Mouse (Mus musculus): ENCODE data around the gene Gsk3b.

Gene Gsk3b

DNA sequence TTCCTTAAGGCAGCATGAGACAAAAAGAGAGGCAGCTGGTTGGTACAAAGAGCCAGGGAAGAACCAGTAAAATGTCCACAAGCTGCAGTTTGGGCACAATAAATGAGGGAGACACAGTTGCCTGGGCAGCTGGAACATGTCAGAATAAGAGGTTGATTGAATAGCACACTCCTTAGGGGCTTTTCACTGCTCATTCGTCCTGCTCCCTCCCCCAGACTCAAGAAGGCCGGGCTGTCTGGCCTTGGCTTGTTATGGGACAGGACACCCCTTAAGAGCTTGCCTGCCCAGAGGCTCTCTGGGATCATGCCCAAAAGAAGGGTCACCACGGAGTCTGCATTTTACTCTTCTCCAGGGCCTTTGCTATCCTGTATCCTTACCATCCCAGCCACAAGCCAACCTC lies 194.5 kb downstream of the Gsk3b start:
- no peak for DNase-seq (ENCODE audit: low spot score)

DNA sequence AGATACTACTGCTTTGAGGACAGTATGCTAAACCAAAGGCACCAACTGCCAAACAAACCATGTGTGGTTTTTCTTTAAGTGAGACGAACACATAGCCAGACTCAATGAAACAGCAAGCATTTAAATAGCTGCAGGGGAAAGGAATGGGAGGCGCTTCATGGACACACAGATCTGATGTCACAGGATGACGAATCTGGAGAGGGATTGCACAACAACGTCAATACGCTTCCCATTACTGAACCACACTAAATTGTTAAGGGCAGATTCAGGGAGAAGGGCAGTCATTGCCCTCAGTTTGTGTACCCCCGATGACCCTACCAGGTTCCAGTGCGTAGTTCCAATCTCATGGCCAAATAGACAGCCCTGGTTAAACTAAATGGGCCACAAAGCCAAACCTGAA lies 197.0 kb downstream of the Gsk3b start:
- no peak for DNase-seq (ENCODE audit: low spot score)

DNA sequence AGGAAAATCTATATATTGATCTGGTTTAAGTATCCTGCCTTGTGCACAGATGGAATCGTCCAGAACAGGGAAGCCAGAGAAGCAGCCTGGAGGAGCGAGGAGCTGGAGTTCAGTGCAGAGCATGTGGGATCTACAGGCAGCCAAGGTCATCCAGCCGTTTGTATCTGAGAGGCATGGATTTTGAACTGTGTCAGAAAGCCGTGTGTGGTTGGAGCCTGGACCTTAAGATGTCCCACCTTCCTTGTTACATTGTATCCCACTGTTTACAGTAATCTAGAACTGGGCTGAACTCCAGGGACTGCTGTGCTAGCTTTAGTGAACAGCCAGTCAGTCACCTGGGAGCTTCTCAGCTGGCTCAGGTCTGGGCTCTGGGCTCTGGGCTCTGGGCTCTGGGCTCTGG lies 197.7 kb downstream of the Gsk3b start:
- peak; percentile 61 for DNase-seq (ENCODE audit: low spot score)

DNA sequence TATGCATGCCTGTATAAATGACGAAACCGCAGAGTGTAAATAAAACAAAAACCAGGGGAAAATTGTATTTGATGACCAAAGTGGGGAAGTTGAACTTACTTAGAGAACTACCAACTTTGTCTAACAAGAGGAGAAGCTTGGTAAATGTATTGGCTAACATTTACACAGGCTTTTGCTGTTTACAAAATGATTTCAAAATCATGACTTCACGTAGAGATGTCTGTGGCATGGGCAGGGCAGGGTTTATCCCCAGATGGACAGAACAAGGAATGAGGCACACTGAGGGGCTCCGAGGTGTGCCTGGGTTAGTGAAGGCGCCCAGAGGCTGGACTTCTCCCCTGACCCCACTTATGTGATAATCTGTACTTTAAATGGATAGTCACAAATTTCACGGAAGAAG lies 198.6 kb downstream of the Gsk3b start:
- DNase-seq (ENCODE audit: low spot score) = no peak

DNA sequence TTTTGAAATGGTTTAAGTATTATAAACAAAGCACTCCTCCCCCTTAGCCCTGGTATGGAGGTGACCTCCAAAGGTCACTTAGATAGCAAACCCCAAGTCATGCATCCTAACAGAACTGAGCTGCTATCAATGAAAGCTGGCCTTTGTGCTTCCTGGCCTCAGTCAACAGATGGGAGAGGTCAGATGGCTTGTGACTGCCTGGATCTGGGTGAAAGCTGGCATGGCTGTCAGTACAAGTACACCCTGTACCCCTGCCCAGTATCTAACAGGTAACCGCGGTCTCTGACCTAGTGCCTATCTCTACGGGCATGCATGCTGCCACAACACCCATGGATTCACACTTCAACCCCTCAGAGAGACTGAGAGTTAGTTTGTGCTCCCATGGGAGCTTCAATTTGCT lies 199.0 kb downstream of the Gsk3b start:
- no peak for DNase-seq (ENCODE audit: low spot score)

DNA sequence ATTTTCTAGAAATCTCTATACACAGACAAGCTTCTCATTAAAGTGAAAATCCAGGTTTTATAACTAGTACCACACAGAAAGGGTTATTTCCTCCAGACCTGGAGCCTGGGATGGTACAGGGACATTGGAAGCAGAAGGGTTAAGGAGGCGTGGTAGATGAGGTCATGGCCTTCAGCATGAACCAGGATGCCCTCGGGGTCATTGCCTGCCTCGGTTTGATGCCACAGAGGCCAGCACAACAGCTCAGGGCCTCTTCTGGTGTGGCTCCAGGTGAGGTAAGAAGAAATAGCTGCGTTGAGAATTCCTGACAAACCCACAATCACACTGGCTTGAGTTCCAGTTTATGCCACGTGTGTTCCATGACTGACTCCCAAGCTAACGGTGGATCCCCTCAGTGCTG lies 200.1 kb downstream of the Gsk3b start:
- no peak for DNase-seq (ENCODE audit: low spot score)

DNA sequence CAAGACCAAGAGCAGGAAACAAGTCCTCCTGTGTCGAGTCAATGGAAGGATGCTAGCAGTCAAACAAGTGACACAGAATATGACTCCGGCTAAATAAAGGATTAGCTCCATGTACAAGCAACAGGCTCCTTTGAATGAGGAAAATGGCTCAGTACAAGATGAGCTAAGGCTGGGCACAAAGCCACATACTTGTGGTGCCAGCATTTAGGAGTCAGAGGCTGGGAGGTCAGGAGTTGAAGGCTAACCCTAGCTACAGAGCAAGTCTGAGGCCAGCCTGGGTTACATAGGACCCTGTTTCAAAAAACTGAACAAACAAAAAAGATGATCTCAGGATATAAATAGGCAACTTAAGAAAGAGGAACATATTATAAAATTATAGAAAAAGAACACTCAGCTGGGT lies 201.3 kb downstream of the Gsk3b start:
- DNase-seq (ENCODE audit: low spot score) = no peak

DNA sequence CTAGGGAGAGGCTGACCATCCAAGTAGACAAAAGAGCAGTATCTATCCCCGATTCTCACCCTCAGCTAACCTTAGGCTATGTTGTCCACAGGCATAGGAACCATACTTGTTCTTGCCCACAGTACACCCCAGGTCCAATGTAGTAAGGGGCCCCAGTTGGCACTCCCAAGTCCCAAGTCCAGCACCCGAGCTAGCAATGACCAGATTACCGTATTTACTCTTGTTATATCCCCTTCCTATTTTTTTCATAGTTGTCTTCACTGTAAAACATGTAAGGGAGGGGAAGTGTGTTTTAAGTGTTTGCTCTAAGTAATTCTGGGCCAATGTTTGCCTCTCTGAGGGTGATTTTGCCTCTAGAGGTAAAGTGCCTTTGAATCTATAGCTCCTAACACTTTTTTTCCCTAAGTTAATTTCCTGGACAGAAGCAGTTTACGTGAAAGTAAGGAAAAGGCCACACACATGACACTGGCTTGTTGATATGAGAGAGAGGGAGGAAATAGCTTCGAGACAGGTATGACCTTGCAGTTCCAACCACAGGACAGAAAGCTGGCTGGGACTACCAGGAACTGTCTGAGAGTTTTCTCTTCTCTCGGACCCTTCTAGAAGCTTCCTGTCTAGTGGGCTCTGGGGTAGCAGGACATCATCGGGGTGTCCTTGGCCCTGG lies 206.0 kb downstream of the Gsk3b start, which contains the start of gene Nr1i2:
TSS of gene Nr1i2 (minus strand) at position 140 of the 664 bp plus-strand sequence.
- no peak for DNase-seq (ENCODE audit: low spot score)

DNA sequence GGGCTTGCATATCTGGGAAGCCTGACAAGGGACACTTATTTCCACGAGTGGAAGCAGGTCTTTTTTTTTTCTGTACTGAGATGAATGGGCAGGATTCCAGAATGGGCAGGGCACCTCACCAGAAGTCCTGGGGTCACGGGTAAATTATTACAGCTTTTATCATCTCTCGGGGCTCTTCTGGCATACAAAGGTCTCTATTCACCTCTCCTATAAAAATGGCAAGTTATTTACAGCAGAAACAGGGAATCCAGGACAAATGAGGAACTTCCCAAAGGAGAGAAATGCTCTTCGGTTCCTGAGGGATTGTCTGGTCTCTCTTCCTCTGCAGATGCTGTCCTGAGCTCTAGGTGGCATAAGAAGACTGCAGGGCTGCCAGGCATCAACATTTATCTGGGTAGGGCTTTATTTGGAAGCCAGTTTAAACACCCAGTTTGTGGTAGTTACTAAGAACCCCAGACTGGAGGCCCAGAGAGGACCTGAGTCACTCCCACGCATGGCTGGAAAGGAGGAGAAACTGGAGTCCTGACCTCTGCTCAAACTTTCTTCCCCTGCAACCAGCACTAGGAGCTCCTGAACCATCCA lies 206.6 kb downstream of the Gsk3b start:
- DNase-seq (ENCODE audit: low spot score) = no peak
